Mouse (Mus musculus): ENCODE measurements at regions not wholly inside any gene's neighbourhood (a gene's known extent, or its start where the extent isn't known, plus 50 kb on each side); places are given as distances from the start of the nearest gene placed in this dataset.

GRCm38 (mm10) chr4:84065457-84066124 is 540.2 kb downstream of the Ccdc171 start:
- TF ChIP-seq EP300 (IDR thresholded peaks at IDR 0.05; ENCODE audit: low read depth) (no peak), CTCF (IDR thresholded peaks at IDR 0.05; ENCODE audit: low read depth) (no peak)
- no peak overlapping the region for H3K4me3 ChIP-seq (ENCODE audit: low read depth, low read length)
- ATAC-seq: no peak
- no peaks in the 10 kb centered on the region for H3K36me3 ChIP-seq (replicated peaks; ENCODE audit: insufficient read depth, low read length)
- WGBS (ENCODE audit: insufficient replicate concordance): 56% methylated on average over 12 of the region's 12 CpGs
- no peak overlapping the region for H3K27ac ChIP-seq (ENCODE audit: low read depth)
- no peaks in the 10 kb centered on the region for H3K9me3 ChIP-seq (ENCODE audit: low read length)
- no peak for DNase-seq
- H3K4me2 ChIP-seq (ENCODE audit: low read depth, low read length): no peak overlapping the region
- no peaks in the 10 kb centered on the region for H3K27me3 ChIP-seq (ENCODE audit: insufficient read depth, low read length)
- no peak overlapping the region for H3K9ac ChIP-seq (replicated peaks)
- peaks cover 3% of the 10 kb centered on the region; the same call in 1 of the 2 replicates for H3K4me1 ChIP-seq (ENCODE audit: insufficient read depth)

DNA sequence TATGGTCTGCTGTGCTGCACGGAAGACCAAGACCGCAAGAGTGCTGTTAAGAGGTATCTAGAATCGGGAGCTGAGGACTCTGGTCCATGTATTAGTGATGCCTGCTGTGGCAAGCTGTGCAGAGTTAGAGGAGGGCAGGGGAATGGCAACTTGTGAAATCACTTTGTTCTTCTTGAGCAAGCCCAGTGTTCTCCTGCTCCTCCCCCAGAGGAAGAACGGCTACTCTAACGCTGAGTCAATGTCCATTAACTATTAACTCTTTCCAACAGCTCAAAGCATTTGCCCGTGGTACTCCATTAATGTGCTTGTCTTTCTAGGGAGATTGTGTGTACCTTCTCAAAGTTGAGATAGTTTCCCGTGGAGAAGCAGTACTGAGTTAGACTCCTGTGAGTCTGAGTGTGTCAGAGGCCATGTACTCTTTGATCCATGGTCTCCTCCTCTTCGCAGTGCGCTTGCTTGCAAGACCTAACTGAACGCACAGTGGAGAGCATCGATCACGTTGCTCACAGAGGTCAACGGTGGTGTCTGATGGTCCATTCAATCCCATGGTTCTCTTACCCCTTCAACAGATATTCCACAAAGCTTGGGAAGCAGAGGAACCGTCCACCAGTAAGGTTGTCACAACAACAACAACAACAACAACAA is 542.7 kb downstream of the Ccdc171 start:
- Histone ChIP-seq H3K4me3 (ENCODE audit: low read depth, low read length) (no peak overlapping the region), H3K36me3 (replicated peaks; ENCODE audit: insufficient read depth, low read length) (no peaks in the 10 kb centered on the region), H3K9ac (replicated peaks) (no peak overlapping the region), H3K27ac (ENCODE audit: low read depth) (peak overlapping the region; percentile 34; the same call in 1 of the 2 replicates), H3K4me2 (ENCODE audit: low read depth, low read length) (no peak overlapping the region), H3K9me3 (ENCODE audit: low read length) (no peaks in the 10 kb centered on the region), H3K4me1 (ENCODE audit: insufficient read depth) (peaks cover 3% of the 10 kb centered on the region; the same call in 1 of the 2 replicates), H3K27me3 (ENCODE audit: insufficient read depth, low read length) (no peaks in the 10 kb centered on the region)
- TF ChIP-seq CTCF (IDR thresholded peaks at IDR 0.05; ENCODE audit: low read depth): no peak
- no peak for TF ChIP-seq EP300 (IDR thresholded peaks at IDR 0.05; ENCODE audit: low read depth)
- peak; percentile 91 for ATAC-seq
- DNase-seq: peak; percentile 25
- WGBS (ENCODE audit: insufficient replicate concordance): 61% methylated on average over 14 of the region's 14 CpGs

DNA sequence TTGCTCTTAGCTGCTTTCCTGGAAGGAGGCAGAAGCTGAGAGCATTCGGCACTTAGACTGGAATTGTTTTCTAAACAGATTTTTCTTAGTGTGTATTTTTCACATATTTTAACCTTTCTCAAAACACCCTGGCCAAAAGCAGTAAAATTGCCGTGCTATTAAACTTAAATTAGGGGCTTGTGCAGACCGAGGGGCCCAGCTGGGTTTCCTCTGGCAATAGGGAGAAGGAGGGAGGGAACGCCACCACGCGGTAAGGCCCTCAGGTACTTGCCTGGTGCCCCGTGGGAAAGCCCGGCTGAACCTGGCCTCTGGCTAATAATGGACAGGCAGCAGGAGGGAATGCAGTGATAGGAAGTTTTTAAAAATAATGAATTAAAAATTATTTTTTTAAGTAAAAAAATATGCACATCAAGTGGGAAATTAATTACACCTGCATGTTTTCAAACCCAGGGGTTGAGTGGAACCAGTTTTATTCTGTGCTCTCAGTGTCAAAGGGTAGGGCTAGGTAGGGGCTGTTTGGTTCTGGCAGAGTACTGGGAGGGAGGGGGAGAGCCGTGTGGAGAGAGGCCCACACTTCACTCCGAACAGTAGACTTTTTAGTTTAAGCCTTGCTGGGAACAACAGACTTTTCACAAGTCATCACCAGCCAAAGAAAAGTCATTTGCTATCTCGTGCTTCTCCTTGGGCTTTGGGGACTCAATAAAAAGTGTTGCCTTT is 543.8 kb downstream of the Ccdc171 start:
- no peaks in the 10 kb centered on the region for H3K27me3 ChIP-seq (ENCODE audit: insufficient read depth, low read length)
- H3K4me3 ChIP-seq (ENCODE audit: low read depth, low read length): no peak overlapping the region
- DNase-seq (no peak), ATAC-seq (no peak)
- peak overlapping the region; percentile 76 for H3K27ac ChIP-seq (ENCODE audit: low read depth)
- no peak overlapping the region for H3K9ac ChIP-seq (replicated peaks)
- TF ChIP-seq EP300 (IDR thresholded peaks at IDR 0.05; ENCODE audit: low read depth) (no peak), CTCF (IDR thresholded peaks at IDR 0.05; ENCODE audit: low read depth) (no peak)
- no peaks in the 10 kb centered on the region for H3K36me3 ChIP-seq (replicated peaks; ENCODE audit: insufficient read depth, low read length)
- peaks cover 3% of the 10 kb centered on the region; the same call in 1 of the 2 replicates for H3K4me1 ChIP-seq (ENCODE audit: insufficient read depth)
- WGBS (ENCODE audit: insufficient replicate concordance): 62% methylated on average over 11 of the region's 11 CpGs
- H3K9me3 ChIP-seq (ENCODE audit: low read length): no peaks in the 10 kb centered on the region
- no peak overlapping the region for H3K4me2 ChIP-seq (ENCODE audit: low read depth, low read length)

- ATAC-seq: peak; percentile 67
- H3K27me3 ChIP-seq (ENCODE audit: insufficient read depth, low read length): no peaks in the 10 kb centered on the region
- TF ChIP-seq EP300 (IDR thresholded peaks at IDR 0.05; ENCODE audit: low read depth) (no peak), CTCF (IDR thresholded peaks at IDR 0.05; ENCODE audit: low read depth) (no peak)
- no peaks in the 10 kb centered on the region for H3K9me3 ChIP-seq (ENCODE audit: low read length)
- H3K4me3 ChIP-seq (ENCODE audit: low read depth, low read length): no peak overlapping the region
- peak overlapping the region; percentile 76 for H3K27ac ChIP-seq (ENCODE audit: low read depth)
- no peak overlapping the region for H3K9ac ChIP-seq (replicated peaks)
- 66% methylated on average over 13 of the region's 13 CpGs for WGBS (ENCODE audit: insufficient replicate concordance)
- peaks cover 3% of the 10 kb centered on the region; the same call in 1 of the 2 replicates for H3K4me1 ChIP-seq (ENCODE audit: insufficient read depth)
- H3K4me2 ChIP-seq (ENCODE audit: low read depth, low read length): no peak overlapping the region
- H3K36me3 ChIP-seq (replicated peaks; ENCODE audit: insufficient read depth, low read length): no peaks in the 10 kb centered on the region
- DNase-seq: peak; percentile 52
Observed at GRCm38 (mm10) chr4:84069681-84070080, 544.3 kb downstream of the Ccdc171 start.

DNA sequence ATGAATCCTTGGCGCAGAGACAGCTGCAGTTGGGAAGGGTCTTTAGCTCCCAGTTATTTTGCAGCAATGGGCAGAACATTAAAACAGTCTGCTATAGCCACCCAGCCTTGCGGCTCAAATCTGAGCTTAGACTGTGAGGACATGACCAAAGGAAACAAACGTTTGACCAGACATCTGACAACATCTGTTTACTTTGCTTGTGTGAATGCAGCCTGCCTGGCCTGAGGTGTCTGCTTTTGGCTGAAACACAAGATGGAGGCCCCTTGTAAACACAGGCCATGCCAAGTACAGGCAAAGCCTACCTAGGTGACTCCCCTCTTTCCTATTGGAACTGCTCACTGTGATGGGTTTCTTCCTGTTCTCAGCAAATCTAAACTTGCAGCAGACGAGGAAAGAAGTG is 544.7 kb downstream of the Ccdc171 start:
- Histone ChIP-seq H3K4me2 (ENCODE audit: low read depth, low read length) (no peak overlapping the region), H3K27ac (ENCODE audit: low read depth) (peak overlapping the region; percentile 76), H3K36me3 (replicated peaks; ENCODE audit: insufficient read depth, low read length) (no peaks in the 10 kb centered on the region), H3K27me3 (ENCODE audit: insufficient read depth, low read length) (no peaks in the 10 kb centered on the region), H3K4me3 (ENCODE audit: low read depth, low read length) (no peak overlapping the region), H3K4me1 (ENCODE audit: insufficient read depth) (peaks cover 3% of the 10 kb centered on the region; the same call in 1 of the 2 replicates), H3K9ac (replicated peaks) (no peak overlapping the region), H3K9me3 (ENCODE audit: low read length) (no peaks in the 10 kb centered on the region)
- no peak for TF ChIP-seq CTCF (IDR thresholded peaks at IDR 0.05; ENCODE audit: low read depth)
- no peak for TF ChIP-seq EP300 (IDR thresholded peaks at IDR 0.05; ENCODE audit: low read depth)
- DNase-seq: peak; percentile 17
- peak; percentile 52 for ATAC-seq
- 52% methylated on average over 4 of the region's 4 CpGs for WGBS (ENCODE audit: insufficient replicate concordance)

DNA sequence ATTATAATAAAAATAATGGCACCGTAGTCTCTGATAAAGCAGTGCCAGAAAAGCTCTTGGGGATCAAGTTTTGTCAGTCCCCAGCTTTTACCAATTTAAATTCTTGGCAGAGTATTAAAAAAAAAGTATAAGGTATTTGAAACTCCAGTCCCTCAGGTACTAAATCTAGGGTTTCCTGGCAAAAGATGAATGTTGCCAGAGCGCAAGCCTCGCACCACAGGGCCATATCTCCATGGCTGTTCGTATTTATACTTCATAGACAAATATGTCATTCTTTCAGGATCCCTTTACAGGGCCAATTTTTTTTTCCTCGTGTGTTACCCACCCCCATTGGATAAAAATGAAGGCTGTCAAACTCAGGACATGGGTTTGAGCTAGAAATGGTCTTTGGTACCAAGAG is 546.8 kb downstream of the Ccdc171 start:
- H3K4me1 ChIP-seq (ENCODE audit: insufficient read depth): peaks cover 3% of the 10 kb centered on the region; the same call in 1 of the 2 replicates
- H3K9ac ChIP-seq (replicated peaks): no peak overlapping the region
- H3K4me2 ChIP-seq (ENCODE audit: low read depth, low read length): no peak overlapping the region
- ATAC-seq (no peak), DNase-seq (no peak)
- 83% methylated on average over 5 of the region's 5 CpGs for WGBS (ENCODE audit: insufficient replicate concordance)
- TF ChIP-seq CTCF (IDR thresholded peaks at IDR 0.05; ENCODE audit: low read depth) (no peak), EP300 (IDR thresholded peaks at IDR 0.05; ENCODE audit: low read depth) (no peak)
- no peak overlapping the region for H3K4me3 ChIP-seq (ENCODE audit: low read depth, low read length)
- no peaks in the 10 kb centered on the region for H3K27me3 ChIP-seq (ENCODE audit: insufficient read depth, low read length)
- no peak overlapping the region for H3K27ac ChIP-seq (ENCODE audit: low read depth)
- no peaks in the 10 kb centered on the region for H3K36me3 ChIP-seq (replicated peaks; ENCODE audit: insufficient read depth, low read length)
- no peaks in the 10 kb centered on the region for H3K9me3 ChIP-seq (ENCODE audit: low read length)

Measured in liver, postnatal 0 days (tissue).